Mouse (Mus musculus) gastrocnemius, adult 2 months (tissue): Measurements from ENCODE around the gene Ogfod2. TPM values are rescaled to one million over a fixed set of nuclear protein-coding genes. Genes with fewer than 3 reads are reported as not detected.

Source experiments
- DNase-seq: peaks from one replicate; pipeline ENCODE4 v3.0.0; 2022
- H3K27ac ChIP-seq: fragments of 200-600 bp; 2 replicates; pipeline ENCODE4 v1.8.1; 2022; ENCODE audit warnings: mild to moderate bottlenecking
- H3K4me3 ChIP-seq: fragments of 200-600 bp; 2 replicates; pipeline ENCODE4 v1.8.1; 2022; ENCODE audit warnings: mild to moderate bottlenecking, moderate library complexity
- CTCF ChIP-seq: fragments of 200-600 bp; IDR thresholded peaks from 2 replicates; pipeline ENCODE4 v1.8.1; 2022; ENCODE audit warnings: antibody characterized with exemption, mild to moderate bottlenecking, moderate library complexity
- intact Hi-C: fragments of 180-260 bp; cut with DNase I; formaldehyde crosslinking; loops from one replicate; pipeline ENCODE4 v1.15.1; 2025
- total RNA-seq, 2 experiments: library from RNA; stranded (reverse); gene quantifications; 2 replicates each; pipeline ENCODE4 v1.2.3; 2021

The Ogfod2 gene
- total RNA-seq, 2 experiments from 2014 or later, result 11.7 to 12.2 TPM

- Histone ChIP-seq H3K4me3 (no peak overlapping the region), H3K27ac (no peak overlapping the region)
- no peak for TF ChIP-seq CTCF
- DNase-seq, result no peak
- intact Hi-C loops, result loop anchor here (1.0 to 2.0 kb wide), 2 partner anchors 83 to 137 kb away; no protein-coding TSS in a partner anchor
Measured at GRCm38 (mm10) chr5:124083850-124084587, 28.1 kb upstream of the Ogfod2 start.

GRCm38 (mm10) chr5:124084588-124085173 lies 27.4 kb upstream of the Ogfod2 start:
- peak; percentile 90 for DNase-seq
- Histone ChIP-seq H3K27ac (peak overlapping the region; percentile 79), H3K4me3 (peak overlapping the region; percentile 38)
- TF ChIP-seq CTCF, result peak; percentile 96
- intact Hi-C loops, result loop anchor here (1.0 to 2.0 kb wide), 2 partner anchors 83 to 138 kb away; no protein-coding TSS in a partner anchor

GRCm38 (mm10) chr5:124085513-124085912 lies 26.6 kb upstream of the Ogfod2 start:
- TF ChIP-seq CTCF, result no peak
- Histone ChIP-seq H3K4me3 (peak overlapping the region; percentile 38; the same call in 1 of the 2 replicates), H3K27ac (peak overlapping the region; percentile 79)
- intact Hi-C loops, result loop anchor here (2.0 kb wide), 1 partner anchor 139 kb away; no protein-coding TSS in a partner anchor
- DNase-seq, result no peak

- intact Hi-C loops, result no loop called here
- H3K27ac ChIP-seq, result peak overlapping the region; percentile 8; the same call in 1 of the 2 replicates
Measured at GRCm38 (mm10) chr5:124086876-124087275, 25.2 kb upstream of the Ogfod2 start.

GRCm38 (mm10) chr5:124089868-124090267 lies 22.2 kb upstream of the Ogfod2 start:
- intact Hi-C loops, result no loop called here

More at GRCm38 (mm10) chr5:124086876-124087275, 25.2 kb upstream of the Ogfod2 start:
- no peak for TF ChIP-seq CTCF
- no peak for DNase-seq
- H3K4me3 ChIP-seq, result no peak overlapping the region

GRCm38 (mm10) chr5:124091951-124092406 lies 20.1 kb upstream of the Ogfod2 start:
- intact Hi-C loops, result no loop called here
- H3K27ac ChIP-seq, result peak overlapping the region; percentile 28; the same call in 1 of the 2 replicates
- H3K4me3 ChIP-seq, result no peak overlapping the region
- no peak for DNase-seq
- no peak for TF ChIP-seq CTCF

More at GRCm38 (mm10) chr5:124089868-124090267, 22.2 kb upstream of the Ogfod2 start:
- TF ChIP-seq CTCF, result no peak
- Histone ChIP-seq H3K27ac (no peak overlapping the region; the same call in 1 of the 2 replicates), H3K4me3 (no peak overlapping the region)
- DNase-seq, result peak; percentile 86

- Histone ChIP-seq H3K4me3 (peak overlapping the region; percentile 9; the same call in 1 of the 2 replicates), H3K27ac (peak overlapping the region; percentile 60)
- intact Hi-C loops, result no loop called here
- no peak for TF ChIP-seq CTCF
- DNase-seq, result peak; percentile 79
Measured at GRCm38 (mm10) chr5:124093120-124093794, 18.8 kb upstream of the Ogfod2 start.

- intact Hi-C loops, result no loop called here
- Histone ChIP-seq H3K27ac (peak overlapping the region; percentile 60), H3K4me3 (peak overlapping the region; percentile 9; the same call in 1 of the 2 replicates)
- TF ChIP-seq CTCF, result no peak
- DNase-seq, result no peak
Measured at GRCm38 (mm10) chr5:124093852-124094604, 18.1 kb upstream of the Ogfod2 start.

- peak overlapping the region; percentile 89 for H3K27ac ChIP-seq
- intact Hi-C loops, result no loop called here
- no peak for DNase-seq
- H3K4me3 ChIP-seq, result peak overlapping the region; percentile 96
- TF ChIP-seq CTCF, result no peak
Measured at GRCm38 (mm10) chr5:124095077-124095581, 17.0 kb upstream of the Ogfod2 start.

GRCm38 (mm10) chr5:124095596-124096232 lies 16.4 kb upstream of the Ogfod2 start, which contains the start of gene Abcb9:
Abcb9 (minus strand) TSS chr5:124095798.
- Histone ChIP-seq H3K27ac (peak within 1 kb of the TSS; percentile 89), H3K4me3 (peak within 1 kb of the TSS; percentile 96)
- no peak for TF ChIP-seq CTCF
- peak; percentile 99 for DNase-seq
- intact Hi-C loops, result no loop called here

- H3K27ac ChIP-seq, result no peak overlapping the region
- intact Hi-C loops, result no loop called here
- no peak overlapping the region for H3K4me3 ChIP-seq
- no peak for TF ChIP-seq CTCF
- no peak for DNase-seq
Measured at GRCm38 (mm10) chr5:124098923-124099322, 13.2 kb upstream of the Ogfod2 start.
